Mouse (Mus musculus) liver, adult 2 months (tissue): ENCODE measurements at regions not wholly inside any gene's neighbourhood (a gene's known extent, or its start where the extent isn't known, plus 50 kb on each side); places are given as distances from the start of the nearest gene placed in this dataset.

ENCODE experiments used
- CTCF ChIP-seq: fragments of 200-500 bp; IDR thresholded peaks from 2 replicates; pipeline ENCODE4 v1.5.1; 2011; ENCODE audit warnings: low read depth, low read length, control low read depth
- POLR2A ChIP-seq: fragments of 200-500 bp; IDR thresholded peaks from 2 replicates; pipeline ENCODE4 v1.6.1; 2011; ENCODE audit warnings: low read length, control low read depth; ENCODE audit not compliant: insufficient read depth; ENCODE audit errors: extremely low read depth

DNA sequence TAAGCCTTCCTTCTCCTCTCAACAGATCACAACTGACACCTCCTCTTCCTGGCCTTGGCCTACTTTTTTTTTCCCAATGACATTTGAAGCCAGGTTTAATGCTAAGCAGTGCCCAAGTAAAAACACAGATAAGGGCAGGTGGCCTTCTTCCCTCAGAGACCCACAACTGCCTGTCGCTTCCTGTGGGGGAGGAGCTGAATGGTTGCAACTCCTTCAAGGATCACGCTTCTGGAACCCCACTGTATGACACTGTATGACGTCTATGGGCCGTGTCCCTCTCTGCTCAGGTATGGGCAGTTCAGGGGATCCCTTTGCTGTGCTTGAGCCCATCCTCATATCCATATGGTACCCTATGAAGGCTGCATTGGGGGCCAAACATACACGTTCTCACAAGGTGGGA, 103.9 kb upstream of the Fhl2 start:
- no peak for TF ChIP-seq CTCF
- no peak for TF ChIP-seq POLR2A
